Mouse (Mus musculus) hindbrain, embryonic 11.5 days (tissue): ENCODE measurements around the gene Mpig6b. TPM values are rescaled to one million over a fixed set of nuclear protein-coding genes. Genes with fewer than 3 reads are reported as not detected.

Experiments
- ATAC-seq: fragments of 200-750 bp; cut with Nextera tagmentation; 2 replicates; pipeline ENCODE4 v1.8.0; 2017; ENCODE audit warnings: mild to moderate bottlenecking, moderate TSS enrichment, moderate library complexity; ENCODE audit not compliant: low FRiP score
- DNase-seq: peaks from one replicate; pipeline ENCODE4 v3.0.0-alpha.2; 2015; ENCODE audit warnings: low spot score
- H3K27ac ChIP-seq: fragments of 300-500 bp; sonication (generic); 2 replicates; pipeline ENCODE4 v1.5.1; 2014; ENCODE audit warnings: mild to moderate bottlenecking, low read depth, low read length
- H3K27me3 ChIP-seq: fragments of 300-500 bp; sonication (generic); 2 replicates; pipeline ENCODE4 v1.6.1; 2014; ENCODE audit warnings: mild to moderate bottlenecking, low read length, moderate library complexity, mixed read lengths; ENCODE audit not compliant: control insufficient read depth, insufficient read depth
- H3K36me3 ChIP-seq: fragments of 300-500 bp; sonication (generic); 2 replicates; pipeline ENCODE4 v1.6.1; 2014; ENCODE audit warnings: mild to moderate bottlenecking, low read length, moderate library complexity, mixed read lengths; ENCODE audit not compliant: control insufficient read depth, insufficient read depth
- H3K4me1 ChIP-seq: fragments of 300-500 bp; sonication (generic); replicated peaks from 2 replicates; pipeline ENCODE4 v1.6.1; 2014; ENCODE audit warnings: low read length, mixed read lengths; ENCODE audit not compliant: control insufficient read depth, insufficient read depth
- H3K4me2 ChIP-seq: fragments of 300-500 bp; sonication (generic); replicated peaks from 2 replicates; pipeline ENCODE4 v1.6.1; 2014; ENCODE audit warnings: mild to moderate bottlenecking, low read depth, low read length
- H3K4me3 ChIP-seq: fragments of 300-500 bp; sonication (generic); 2 replicates; pipeline ENCODE4 v1.5.1; 2014; ENCODE audit warnings: low read depth, low read length
- H3K9ac ChIP-seq: fragments of 300-500 bp; sonication (generic); 2 replicates; pipeline ENCODE4 v1.6.1; 2014; ENCODE audit warnings: low read depth, low read length
- H3K9me3 ChIP-seq: fragments of 300-500 bp; sonication (generic); 2 replicates; pipeline ENCODE4 v1.6.1; 2016; ENCODE audit warnings: low read length; ENCODE audit not compliant: control insufficient read depth
- whole genome bisulfite sequencing: fragments of 180-500 bp; shearing (Covaris S2); extraction: QIAGEN DNeasy Blood & Tissue Kit; methylation state at CpG from one replicate; pipeline ENCODE4 v1.1.7; 2014; 5-methylcytosine and 5-hydroxymethylcytosine counted together
- polyA plus RNA-seq: library from polyadenylated mRNA; unstranded; fragments of >200 nt; fragmentation: Nextera tagmentation; extraction: Ambion mirVana; gene quantifications from 2 replicates; pipeline ENCODE4 v1.2.1, GENCODE M21; 2014

Mpig6b gene
- polyA plus RNA-seq, 1 experiment from 2014 or later: 1.1 TPM

- Histone ChIP-seq H3K9me3 (no peaks in the 10 kb centered on the region), H3K27ac (no peak overlapping the region), H3K9ac (no peak overlapping the region), H3K4me1 (peaks cover 11% of the 10 kb centered on the region), H3K36me3 (no peaks in the 10 kb centered on the region), H3K27me3 (no peaks in the 10 kb centered on the region), H3K4me2 (no peak overlapping the region), H3K4me3 (no peak overlapping the region)
- WGBS: 74% methylated on average over 2 of the region's 2 CpGs
- ATAC-seq: no peak
- no peak for DNase-seq
Measured at GRCm38 (mm10) chr17:35028315-35028714, 37.7 kb downstream of the Mpig6b start.

GRCm38 (mm10) chr17:35027277-35028068 lies 38.5 kb downstream of the Mpig6b start, which contains the start of gene Sapcd1:
Gene Sapcd1, minus strand, starts transcription at chr17:35028016.
- DNase-seq: peak; percentile 57
- Histone ChIP-seq H3K4me1 (peaks cover 11% of the 10 kb centered on the region), H3K36me3 (no peaks in the 10 kb centered on the region), H3K27me3 (no peaks in the 10 kb centered on the region), H3K9me3 (no peaks in the 10 kb centered on the region), H3K9ac (peak within 1 kb of the TSS; percentile 45; the same call in 1 of the 2 replicates), H3K4me3 (no peak within 1 kb of the TSS), H3K4me2 (no peak within 1 kb of the TSS), H3K27ac (peak within 1 kb of the TSS; percentile 61; the same call in 1 of the 2 replicates)
- 31% methylated on average over 13 of the region's 13 CpGs for WGBS
- ATAC-seq: peak; percentile 75

DNA sequence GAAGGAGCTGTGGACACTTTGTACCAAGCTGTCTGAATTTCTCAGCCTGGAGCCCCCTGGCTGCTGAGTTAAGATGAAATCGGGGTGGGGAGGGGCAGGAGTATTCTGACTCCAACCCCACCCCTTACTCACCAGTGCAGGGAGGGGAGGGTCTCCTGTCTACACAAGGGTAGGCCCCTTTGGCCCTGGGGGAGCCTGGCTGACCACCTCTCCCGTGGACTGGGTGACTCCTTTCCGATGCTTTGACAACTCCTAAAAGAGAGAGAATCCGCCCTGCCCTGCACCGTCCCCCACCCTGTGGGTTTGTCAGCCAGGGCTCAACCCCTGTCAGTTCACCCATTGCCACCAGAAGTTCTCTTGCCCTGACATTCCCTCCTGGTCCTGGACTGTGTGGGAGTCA lies 39.8 kb downstream of the Mpig6b start:
- no peak overlapping the region for H3K4me3 ChIP-seq
- peaks cover 14% of the 10 kb centered on the region for H3K4me1 ChIP-seq
- H3K9me3 ChIP-seq: no peaks in the 10 kb centered on the region
- 0 out of 2 replicates have a peak overlapping the region, but pooled peaks have one; percentile 15 for H3K9ac ChIP-seq
- no peak for ATAC-seq
- 93% methylated on average over 5 of the region's 5 CpGs for WGBS
- H3K27me3 ChIP-seq: no peaks in the 10 kb centered on the region
- no peak overlapping the region for H3K27ac ChIP-seq
- H3K4me2 ChIP-seq: no peak overlapping the region
- no peaks in the 10 kb centered on the region for H3K36me3 ChIP-seq
- DNase-seq: no peak

GRCm38 (mm10) chr17:35024691-35025488 lies 41.1 kb downstream of the Mpig6b start:
- Histone ChIP-seq H3K4me2 (no peak overlapping the region), H3K27ac (no peak overlapping the region), H3K9ac (no peak overlapping the region), H3K36me3 (no peaks in the 10 kb centered on the region), H3K4me1 (peaks cover 10% of the 10 kb centered on the region), H3K27me3 (no peaks in the 10 kb centered on the region), H3K9me3 (no peaks in the 10 kb centered on the region), H3K4me3 (no peak overlapping the region)
- 56% methylated on average over 10 of the region's 10 CpGs for WGBS
- ATAC-seq (no peak), DNase-seq (no peak)

DNA sequence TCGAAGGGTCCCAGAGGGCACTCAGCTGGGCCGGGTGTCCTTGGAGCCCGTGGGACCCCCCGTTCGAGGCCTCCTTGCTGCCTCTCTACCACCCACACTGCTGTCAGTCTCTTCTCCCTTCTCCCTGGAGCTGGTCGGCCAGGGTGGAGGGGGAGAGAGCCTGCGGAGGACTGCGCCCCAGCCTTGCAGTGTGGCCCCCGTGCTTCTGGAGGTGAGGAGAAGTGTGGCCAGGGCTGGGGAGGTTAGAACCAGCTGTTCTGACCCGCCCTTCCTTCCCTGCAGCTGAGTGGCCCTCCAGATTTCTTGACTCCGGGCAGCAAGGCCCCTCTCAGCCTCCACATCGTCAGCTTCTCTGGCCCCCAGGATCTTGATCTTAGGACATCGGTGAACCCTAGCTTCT lies 41.7 kb downstream of the Mpig6b start:
- Histone ChIP-seq H3K4me1 (peaks cover 6% of the 10 kb centered on the region), H3K9ac (no peak overlapping the region), H3K27me3 (no peaks in the 10 kb centered on the region), H3K9me3 (no peaks in the 10 kb centered on the region), H3K27ac (no peak overlapping the region), H3K4me3 (no peak overlapping the region), H3K36me3 (no peaks in the 10 kb centered on the region), H3K4me2 (no peak overlapping the region)
- ATAC-seq (no peak), DNase-seq (no peak)
- WGBS: 81% methylated on average over 13 of the region's 13 CpGs

DNA sequence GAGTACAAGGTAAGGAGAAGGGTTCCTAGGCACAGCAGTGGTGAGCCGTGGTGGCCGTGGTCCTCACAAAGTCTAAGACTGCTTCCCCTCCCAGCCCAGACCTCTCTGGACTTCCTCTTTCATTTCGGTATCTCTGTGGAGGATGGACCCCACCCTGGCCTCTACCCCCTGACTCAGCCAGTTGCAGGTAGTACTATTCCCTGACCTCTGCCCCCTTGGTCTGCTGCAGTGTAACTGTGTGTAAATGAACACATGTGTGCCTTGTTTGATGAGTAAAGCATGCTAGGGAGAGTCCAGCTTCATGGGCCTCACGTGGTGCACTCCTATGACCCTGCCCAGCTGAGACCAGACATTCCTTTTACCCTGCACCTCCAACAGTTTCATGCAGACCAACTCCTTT lies 42.2 kb downstream of the Mpig6b start:
- DNase-seq (no peak), ATAC-seq (no peak)
- 79% methylated on average over 4 of the region's 4 CpGs for WGBS
- H3K27ac ChIP-seq: no peak overlapping the region
- H3K4me3 ChIP-seq: no peak overlapping the region
- no peak overlapping the region for H3K9ac ChIP-seq
- H3K36me3 ChIP-seq: no peaks in the 10 kb centered on the region
- H3K4me2 ChIP-seq: no peak overlapping the region
- no peaks in the 10 kb centered on the region for H3K9me3 ChIP-seq
- peaks cover 6% of the 10 kb centered on the region for H3K4me1 ChIP-seq
- no peaks in the 10 kb centered on the region for H3K27me3 ChIP-seq

GRCm38 (mm10) chr17:35023221-35023620 lies 42.8 kb downstream of the Mpig6b start:
- Histone ChIP-seq H3K9me3 (no peaks in the 10 kb centered on the region), H3K4me2 (no peak overlapping the region), H3K4me3 (no peak overlapping the region), H3K27ac (no peak overlapping the region), H3K36me3 (no peaks in the 10 kb centered on the region), H3K9ac (no peak overlapping the region), H3K27me3 (no peaks in the 10 kb centered on the region), H3K4me1 (peaks cover 6% of the 10 kb centered on the region)
- no peak for DNase-seq
- no peak for ATAC-seq
- WGBS: 85% methylated on average over 5 of the region's 5 CpGs

- 93% methylated on average over 8 of the region's 8 CpGs for WGBS
- no peak overlapping the region for H3K27ac ChIP-seq
- no peak overlapping the region for H3K9ac ChIP-seq
- H3K4me3 ChIP-seq: no peak overlapping the region
- H3K4me2 ChIP-seq: no peak overlapping the region
- no peaks in the 10 kb centered on the region for H3K9me3 ChIP-seq
- no peaks in the 10 kb centered on the region for H3K36me3 ChIP-seq
- H3K4me1 ChIP-seq: peaks cover 6% of the 10 kb centered on the region
- no peaks in the 10 kb centered on the region for H3K27me3 ChIP-seq
- DNase-seq (no peak), ATAC-seq (no peak)
Measured at GRCm38 (mm10) chr17:35022541-35023060, 43.4 kb downstream of the Mpig6b start.
